Mouse (Mus musculus) right cerebral cortex, postnatal 25 days (tissue): Measurements from ENCODE around the gene Mpdu1.
"Not testable (repeated sequence)": the region's sequence is repeated elsewhere in the genome, so short reads cannot be mapped to it uniquely, and the experiment has no call there.

Source experiments
- DNase-seq: peaks from one replicate; pipeline ENCODE4 v3.0.0; 2022

Gene Mpdu1

GRCm38 (mm10) chr11:69662213-69662966 is at the start of gene Mpdu1:
Mpdu1 (minus strand) TSS chr11:69662642.
- peak; percentile 95 for DNase-seq

- no peak for DNase-seq
Measured at GRCm38 (mm10) chr11:69711082-69711481, 48.6 kb upstream of the Mpdu1 start.

- DNase-seq: no peak
Measured at GRCm38 (mm10) chr11:69710470-69710869, 48.0 kb upstream of the Mpdu1 start.

GRCm38 (mm10) chr11:69709554-69710446 is 47.4 kb upstream of the Mpdu1 start:
- DNase-seq: no peak

GRCm38 (mm10) chr11:69708614-69709265 is 46.3 kb upstream of the Mpdu1 start:
- no peak for DNase-seq

GRCm38 (mm10) chr11:69707873-69708381 is 45.5 kb upstream of the Mpdu1 start:
- no peak for DNase-seq

- DNase-seq: no peak
Measured at GRCm38 (mm10) chr11:69707480-69707847, 45.0 kb upstream of the Mpdu1 start.

GRCm38 (mm10) chr11:69706775-69707479 is 44.5 kb upstream of the Mpdu1 start:
- peak; percentile 36 for DNase-seq

GRCm38 (mm10) chr11:69704613-69705010 is 42.2 kb upstream of the Mpdu1 start:
- no peak for DNase-seq

- no peak for DNase-seq
Measured at GRCm38 (mm10) chr11:69703814-69704612, 41.6 kb upstream of the Mpdu1 start.

GRCm38 (mm10) chr11:69703381-69703780 is 40.9 kb upstream of the Mpdu1 start:
- DNase-seq: not testable (repeated sequence)

- not testable (repeated sequence) for DNase-seq
Measured at GRCm38 (mm10) chr11:69702886-69703285, 40.4 kb upstream of the Mpdu1 start.

- DNase-seq: no peak
Measured at GRCm38 (mm10) chr11:69699595-69699994, 37.2 kb upstream of the Mpdu1 start.

- no peak for DNase-seq
Measured at GRCm38 (mm10) chr11:69698574-69698973, 36.1 kb upstream of the Mpdu1 start.

- no peak for DNase-seq
Measured at GRCm38 (mm10) chr11:69697396-69697795, 35.0 kb upstream of the Mpdu1 start.

GRCm38 (mm10) chr11:69695361-69696181 is 33.1 kb upstream of the Mpdu1 start, which contains the start of the genes Tnfsf12 and Tnfsfm13:
Tnfsf12 (minus strand) TSS chr11:69695849.
Tnfsfm13 (minus strand) TSS chr11:69696098.
- DNase-seq: peak; percentile 53

GRCm38 (mm10) chr11:69695046-69695360 is 32.6 kb upstream of the Mpdu1 start:
- no peak for DNase-seq

GRCm38 (mm10) chr11:69693421-69693965 is 31.1 kb upstream of the Mpdu1 start:
- no peak for DNase-seq

GRCm38 (mm10) chr11:69692863-69693262 is 30.4 kb upstream of the Mpdu1 start:
- no peak for DNase-seq

GRCm38 (mm10) chr11:69692196-69692811 is 29.9 kb upstream of the Mpdu1 start:
- no peak for DNase-seq
